In genomic region chr13:101800833-101801371, GRCm38 (mm10) we compare ENCODE assay signal across 8 mouse cellular contexts. TPM values are rescaled to one million over a fixed set of nuclear protein-coding genes. Genes with fewer than 3 reads are reported as not detected.
DNase-seq lines count a peak whose midpoint lies in the region; ATAC-seq lines count a peak whose summit lies in the region.

No protein-coding gene starts in this region.

- peaks cover 11% of the 10 kb centered on the region for H3K4me1 ChIP-seq in heart, embryonic 16.5 days (ENCODE audit: control insufficient read depth, insufficient read depth, low read length)
- no peaks in the 10 kb centered on the region for H3K4me1 ChIP-seq in brown adipose tissue, adult 24 weeks (ENCODE audit: control insufficient read depth, insufficient read depth, insufficient read length, low read length)
- H3K4me1 ChIP-seq in hindbrain, embryonic 13.5 days (replicated peaks) = peaks cover 20% of the 10 kb centered on the region
- peaks cover 14% of the 10 kb centered on the region for H3K4me1 ChIP-seq in midbrain, embryonic 13.5 days (replicated peaks)

- no peaks in the 10 kb centered on the region for H3K36me3 ChIP-seq in heart, embryonic 16.5 days (ENCODE audit: control insufficient read depth, insufficient read depth)
- no peaks in the 10 kb centered on the region for H3K36me3 ChIP-seq in hindbrain, embryonic 13.5 days
- no peaks in the 10 kb centered on the region for H3K36me3 ChIP-seq in midbrain, embryonic 13.5 days

- ATAC-seq in heart, embryonic 16.5 days (replicated peaks; ENCODE audit: extremely low read depth, insufficient read depth, low FRiP score) = no peak
- peak; percentile 50; the same call in 1 of the 2 replicates for ATAC-seq in hindbrain, embryonic 13.5 days (ENCODE audit: low FRiP score)
- peak; percentile 32; the same call in 1 of the 2 replicates for ATAC-seq in midbrain, embryonic 13.5 days

- H3K4me3 ChIP-seq in heart, embryonic 16.5 days (ENCODE audit: low read length) = peak overlapping the region; percentile 62
- H3K4me3 ChIP-seq in brown adipose tissue, adult 24 weeks (ENCODE audit: insufficient read depth, low read depth, low read length) = peak overlapping the region; percentile 65
- H3K4me3 ChIP-seq in hindbrain, embryonic 13.5 days = peak overlapping the region; percentile 44
- H3K4me3 ChIP-seq in midbrain, embryonic 13.5 days (replicated peaks) = peak overlapping the region; percentile 41

- WGBS in heart, embryonic 16.5 days = 37% methylated on average over 10 of the region's 10 CpGs
- 17% methylated on average over 10 of the region's 10 CpGs for WGBS in hindbrain, embryonic 13.5 days
- 19% methylated on average over 10 of the region's 10 CpGs for WGBS in midbrain, embryonic 13.5 days

- H3K9ac ChIP-seq in heart, embryonic 16.5 days (ENCODE audit: low read length) = peak overlapping the region; percentile 73
- H3K9ac ChIP-seq in hindbrain, embryonic 13.5 days = peak overlapping the region; percentile 78
- peak overlapping the region; percentile 63 for H3K9ac ChIP-seq in midbrain, embryonic 13.5 days (replicated peaks)

- intact Hi-C loops in heart, postnatal 25 days (cut with DNase I) = loop anchor here (2.0 kb wide), 1 partner anchor 34 kb away; no protein-coding TSS in a partner anchor

- no peak for DNase-seq in heart, postnatal 25 days (ENCODE audit: low spot score)
- DNase-seq in right cerebral cortex, postnatal 25 days = no peak
- DNase-seq in kidney, adult 11 months = no peak
- DNase-seq in cerebellum, adult 11-12 months = no peak

- no peak overlapping the region; the same call in 1 of the 2 replicates for H3K27ac ChIP-seq in heart, embryonic 16.5 days (ENCODE audit: low read length)
- H3K27ac ChIP-seq in brown adipose tissue, adult 24 weeks (replicated peaks; ENCODE audit: low read depth, low read length) = no peak overlapping the region
- H3K27ac ChIP-seq in hindbrain, embryonic 13.5 days = peak overlapping the region; percentile 79
- peak overlapping the region; percentile 86 for H3K27ac ChIP-seq in midbrain, embryonic 13.5 days

- no peaks in the 10 kb centered on the region for H3K9me3 ChIP-seq in heart, embryonic 16.5 days (replicated peaks; ENCODE audit: control insufficient read depth, low read length)
- no peaks in the 10 kb centered on the region for H3K9me3 ChIP-seq in hindbrain, embryonic 13.5 days
- no peaks in the 10 kb centered on the region for H3K9me3 ChIP-seq in midbrain, embryonic 13.5 days

- H3K4me2 ChIP-seq in heart, embryonic 16.5 days (ENCODE audit: low read depth, low read length) = peak overlapping the region; percentile 93
- H3K4me2 ChIP-seq in hindbrain, embryonic 13.5 days = peak overlapping the region; percentile 67
- peak overlapping the region; percentile 57 for H3K4me2 ChIP-seq in midbrain, embryonic 13.5 days (replicated peaks)

- H3K27me3 ChIP-seq in heart, embryonic 16.5 days (ENCODE audit: control insufficient read depth, insufficient read depth, low read length) = no peaks in the 10 kb centered on the region
- 0 out of 2 replicates have a peak, but pooled peaks cover 3% of the 10 kb centered on the region for H3K27me3 ChIP-seq in hindbrain, embryonic 13.5 days
- 0 out of 2 replicates have a peak, but pooled peaks cover 8% of the 10 kb centered on the region for H3K27me3 ChIP-seq in midbrain, embryonic 13.5 days

RNA-seq across cellular contexts. Expression of gene Pik3r1, which starts 32.9 kb away (rescaled TPM):
- 23.1 and 24.9 TPM in 2 replicates for polyA plus RNA-seq in heart, embryonic 16.5 days (2015; fragmentation: Nextera tagmentation; extraction: Ambion mirVana)
- total RNA-seq in heart, postnatal 25 days (2021) = 100 to 1,000 TPM in 1 of 2 experiments, 10 to 100 TPM in 1; 93.6 to 111 TPM
- polyA plus RNA-seq in brown adipose tissue, adult 24 weeks (2012; ENCODE audit: insufficient read depth, insufficient read length, missing spikeins) = 52.1 and 81.4 TPM in 2 replicates
- 46.8 and 46.9 TPM in 2 replicates for polyA plus RNA-seq in hindbrain, embryonic 13.5 days (2015; fragmentation: Nextera tagmentation; extraction: Ambion mirVana)
- 34.1 and 36.9 TPM in 2 replicates for polyA plus RNA-seq in midbrain, embryonic 13.5 days (2015; fragmentation: Nextera tagmentation; extraction: Ambion mirVana)

Comparison
In these comparisons a context has a peak if more than half of its experiments do, and no peak if none do; other contexts are left out.
1. H3K27ac ChIP-seq: peak in hindbrain, embryonic 13.5 days (single experiment) and midbrain, embryonic 13.5 days (single experiment); none in heart, embryonic 16.5 days (single experiment) and brown adipose tissue, adult 24 weeks (single experiment).
2. Peak in every context shown above with its lines, with median percentiles within 50 percentile points of each other: H3K4me2 ChIP-seq, H3K4me3 ChIP-seq and H3K9ac ChIP-seq.